Mouse (Mus musculus) c-Kit-negative CD71-positive TER-119-positive erythroid progenitor cells, embryonic 14.5 days (primary cell): ENCODE data around the gene Rgma.

Experiments used
- DNase-seq: peaks from one replicate; pipeline ENCODE4 v3.0.0-alpha.2; 2013; ENCODE audit warnings: low read depth, low spot score

Rgma gene

DNA sequence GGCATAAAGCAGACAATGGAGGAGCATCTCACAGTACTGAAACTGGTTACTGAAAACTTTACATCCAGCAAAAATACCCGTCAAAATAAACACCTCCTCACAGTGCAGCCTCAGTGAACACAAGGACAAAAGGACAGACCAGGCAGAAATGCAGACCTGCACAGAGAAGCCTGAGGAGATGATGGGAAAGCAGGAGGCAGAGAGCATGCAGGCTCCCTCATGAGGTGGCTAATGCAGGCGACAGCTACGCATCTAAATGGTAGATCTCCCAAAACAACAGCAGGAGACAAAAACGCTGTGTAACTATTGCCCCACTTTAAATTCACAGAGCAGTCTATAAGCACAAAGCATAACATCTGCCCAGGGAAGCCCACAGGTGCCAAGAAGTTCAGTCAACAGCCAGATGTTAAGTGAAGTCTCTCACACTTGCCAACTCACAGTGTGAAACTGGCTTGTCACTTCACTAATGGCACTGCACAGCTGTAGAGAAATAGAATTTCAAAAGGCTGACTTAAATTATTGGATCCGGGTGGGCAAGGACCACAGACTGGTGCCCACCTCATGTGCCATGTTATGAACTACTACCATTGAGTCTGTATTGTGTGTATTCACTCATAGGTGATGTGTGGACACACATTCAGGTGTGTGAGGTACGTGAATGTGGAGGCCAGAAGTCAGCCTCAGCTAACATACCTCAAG lies 58.5 kb downstream of the Rgma start:
- no peak for DNase-seq

DNA sequence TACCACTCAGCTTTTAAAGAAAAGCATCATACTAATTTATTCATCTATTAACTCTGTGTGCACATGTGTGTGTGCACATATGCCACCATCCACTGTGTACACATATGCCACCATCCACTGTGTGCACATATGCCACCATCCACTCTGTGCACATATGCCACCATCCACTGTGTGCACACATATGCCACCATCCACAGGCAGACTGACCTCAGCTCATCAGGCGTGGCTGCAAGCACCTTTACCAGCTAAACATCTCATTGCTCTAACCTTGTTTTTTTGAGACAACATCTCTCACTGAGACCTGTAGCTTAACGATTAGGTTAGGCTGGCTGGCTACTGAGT lies 59.0 kb downstream of the Rgma start:
- DNase-seq = no peak

DNA sequence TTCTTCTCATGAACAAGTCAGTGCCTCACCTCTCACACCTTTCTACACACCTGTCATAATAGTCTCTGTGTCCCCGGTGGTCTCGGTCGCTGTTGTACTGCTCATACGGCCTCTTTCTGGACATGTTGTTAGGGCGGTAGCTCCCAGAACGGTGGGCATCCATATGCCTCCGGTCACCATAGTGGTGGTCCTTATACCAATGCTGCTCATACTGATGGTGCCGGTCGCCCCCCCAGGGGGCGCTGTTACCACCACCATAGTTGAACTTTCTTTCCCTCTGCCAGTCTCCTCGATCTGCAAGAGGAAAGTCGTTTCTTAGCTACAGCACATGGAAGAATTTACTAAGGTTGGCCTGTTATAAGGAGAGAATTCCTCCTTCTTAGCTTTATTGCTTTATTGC lies 60.4 kb downstream of the Rgma start:
- DNase-seq = no peak

DNA sequence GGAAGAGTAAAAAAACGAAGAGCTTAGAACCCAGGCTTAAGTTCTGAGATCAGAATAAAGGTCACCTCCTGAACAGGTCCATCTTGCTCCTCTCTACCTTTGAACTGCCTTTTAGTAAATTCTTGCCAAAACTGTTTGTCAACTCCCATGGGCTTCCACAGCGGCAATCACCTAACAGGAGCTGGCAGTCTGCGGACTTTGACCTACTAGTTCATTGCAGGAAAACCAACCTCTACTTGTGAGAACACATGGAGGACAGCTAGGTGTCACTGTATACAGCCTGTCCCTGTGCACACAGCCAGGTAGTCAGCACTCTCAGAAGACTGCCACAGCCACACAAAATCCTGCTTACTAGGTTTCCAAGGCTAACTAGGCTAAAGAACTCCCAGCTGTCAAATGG lies 66.5 kb downstream of the Rgma start:
- no peak for DNase-seq

DNA sequence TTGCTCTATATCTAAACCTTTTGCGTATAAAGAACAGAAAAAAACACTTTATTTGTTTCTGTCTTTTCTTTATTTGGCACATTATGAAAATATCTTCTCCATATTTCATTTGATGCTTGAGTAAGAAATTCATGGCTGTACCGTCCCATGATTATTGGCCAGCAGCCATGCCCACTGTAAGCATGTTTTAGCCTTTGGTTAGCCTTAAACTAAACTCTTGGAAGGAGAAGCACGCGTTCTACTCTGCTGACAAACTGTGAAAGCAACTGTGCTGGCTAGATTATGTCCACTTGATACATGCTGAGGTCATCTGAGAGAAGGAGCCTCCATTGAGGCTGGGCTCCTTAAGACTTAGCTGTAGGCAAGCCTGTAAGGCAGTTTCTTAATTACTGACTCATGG lies 66.9 kb downstream of the Rgma start:
- no peak for DNase-seq

DNA sequence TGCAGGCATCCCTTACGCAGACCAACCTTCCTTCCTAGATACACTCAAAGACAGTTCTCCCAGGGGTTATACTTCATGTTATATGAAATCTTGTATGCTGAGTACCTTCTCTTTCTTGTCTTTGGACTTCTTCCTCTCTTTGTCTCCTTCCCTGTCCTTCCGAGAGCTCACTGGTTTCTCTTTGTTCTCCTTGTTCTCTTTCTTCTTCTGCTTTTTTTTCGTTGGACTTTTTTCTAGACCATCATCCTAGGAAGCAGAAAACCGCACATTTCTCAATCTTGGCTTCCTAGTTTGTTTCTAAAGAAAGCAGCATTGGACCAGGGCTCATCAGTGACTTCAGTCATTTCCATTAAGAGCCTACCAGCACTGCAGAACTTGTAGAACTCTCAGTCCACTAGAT lies 76.3 kb downstream of the Rgma start:
- DNase-seq = no peak

DNA sequence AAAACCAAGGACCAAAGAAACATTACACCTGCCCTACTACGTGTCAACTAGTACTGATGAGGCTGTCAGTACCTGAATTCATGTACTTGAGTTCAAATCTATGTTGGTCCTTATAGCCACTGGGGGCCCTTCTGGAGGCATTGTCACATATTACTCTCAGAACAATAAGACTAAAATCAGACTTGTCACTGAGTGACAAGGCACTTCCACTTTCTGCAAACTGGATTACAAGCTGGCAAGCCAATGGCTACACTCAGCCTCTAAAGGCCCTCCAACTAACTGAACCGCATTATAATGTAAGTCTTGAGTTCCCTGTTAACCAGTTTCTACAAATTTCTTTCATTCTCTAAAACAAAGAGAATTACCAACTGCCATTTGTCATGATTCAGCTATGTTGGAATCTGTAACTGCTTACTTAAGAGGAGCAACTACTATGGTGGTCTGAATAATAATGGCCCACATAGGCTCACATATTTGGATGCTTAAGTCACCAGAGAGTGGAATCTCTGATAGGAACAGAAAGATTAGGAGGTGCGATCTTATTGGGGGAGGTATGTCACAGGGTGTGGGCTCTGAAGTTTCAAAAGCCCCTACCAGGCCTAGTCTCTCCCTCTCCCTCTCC lies 77.0 kb downstream of the Rgma start:
- DNase-seq = no peak

DNA sequence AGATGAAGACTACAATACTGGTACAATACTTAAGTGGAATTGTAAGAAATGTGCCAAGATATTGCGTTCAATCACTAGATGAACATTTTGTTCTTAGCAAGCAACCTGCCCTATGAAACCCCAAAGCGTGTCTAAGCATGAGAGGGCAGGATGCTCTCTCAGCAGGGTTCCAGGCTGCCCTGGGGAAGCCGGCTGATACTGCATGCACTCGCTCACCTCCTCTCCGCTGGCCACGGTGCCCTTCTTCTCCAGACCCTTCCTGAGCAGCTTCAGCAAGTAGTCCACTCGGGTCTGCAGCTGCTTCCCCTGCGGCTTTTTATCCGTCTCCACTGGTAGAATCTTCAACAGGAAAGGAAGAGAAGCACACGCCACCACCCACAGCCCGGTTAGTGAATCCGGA lies 78.8 kb downstream of the Rgma start:
- no peak for DNase-seq

DNA sequence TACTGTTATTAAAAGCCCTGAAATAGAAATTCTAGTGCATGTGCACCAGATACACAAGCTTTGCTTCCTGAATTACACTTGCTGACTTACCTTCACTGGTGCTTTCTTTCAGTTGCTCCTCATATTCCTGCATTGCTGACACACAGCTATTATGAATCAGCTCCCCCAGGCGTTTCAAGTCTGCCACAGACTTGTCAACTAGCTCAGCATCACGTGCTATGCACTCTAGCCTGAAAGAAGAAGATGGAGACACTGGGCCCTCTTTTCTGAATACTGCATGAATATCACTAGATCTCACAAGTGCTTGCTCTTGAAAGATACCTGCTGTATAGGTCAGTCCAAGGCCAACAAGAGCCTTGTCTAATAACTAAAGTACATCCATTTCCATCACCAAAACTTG lies 88.2 kb downstream of the Rgma start:
- no peak for DNase-seq

DNA sequence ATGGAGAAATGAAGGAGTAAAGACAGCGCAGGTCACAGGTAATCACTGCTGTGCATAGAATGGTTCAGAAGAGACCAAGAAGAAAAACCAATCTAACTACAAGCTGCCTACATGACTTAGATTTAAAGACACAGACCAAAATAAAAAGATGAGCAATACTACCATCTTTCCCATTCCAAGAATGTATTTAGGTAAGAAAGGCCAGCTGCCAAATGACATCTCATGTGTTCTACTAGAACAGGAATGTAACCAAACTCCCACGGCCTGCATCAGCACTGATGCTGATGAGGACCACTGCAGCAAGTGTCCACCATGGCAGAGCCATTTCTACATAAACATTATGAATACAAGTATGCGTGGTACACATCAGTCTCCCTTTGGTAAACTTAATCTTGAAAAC lies 92.4 kb downstream of the Rgma start:
- DNase-seq = no peak
